Mouse (Mus musculus) liver, adult 2 months (tissue): ENCODE measurements around the gene Med15. TPM values are rescaled to one million over a fixed set of nuclear protein-coding genes. Genes with fewer than 3 reads are reported as not detected.

Experiments used
- DNase-seq: peaks from one replicate; pipeline ENCODE4 v3.0.0-alpha.2; 2011; ENCODE audit warnings: low read depth, low spot score; ENCODE audit errors: extremely low read depth
- H3K27ac ChIP-seq: fragments of 200-500 bp; replicated peaks from 2 replicates; pipeline ENCODE4 v1.5.1; 2012; ENCODE audit warnings: low read depth, mild to moderate bottlenecking, control low read depth, inconsistent platforms, low read length; ENCODE audit not compliant: insufficient read depth
- H3K27me3 ChIP-seq: fragments of 200-500 bp; 2 replicates; pipeline ENCODE4 v1.6.1; 2012; ENCODE audit warnings: mild to moderate bottlenecking, moderate library complexity, low read length, inconsistent platforms; ENCODE audit not compliant: control insufficient read depth, insufficient read depth
- H3K36me3 ChIP-seq: fragments of 200-500 bp; 2 replicates; pipeline ENCODE4 v1.6.1; 2012; ENCODE audit warnings: low read length, inconsistent platforms; ENCODE audit not compliant: control insufficient read depth, insufficient read depth
- H3K4me1 ChIP-seq: fragments of 200-500 bp; 2 replicates; pipeline ENCODE4 v1.6.1; 2011; ENCODE audit warnings: low read length; ENCODE audit not compliant: control insufficient read depth, insufficient read depth
- H3K4me3 ChIP-seq: fragments of 200-500 bp; 2 replicates; pipeline ENCODE4 v1.5.1; 2011; ENCODE audit warnings: low read depth, mild to moderate bottlenecking, control low read depth, low read length, moderate library complexity; ENCODE audit not compliant: insufficient read depth
- H3K79me2 ChIP-seq: fragments of 200-500 bp; 2 replicates; pipeline ENCODE4 v1.6.1; 2012; ENCODE audit warnings: inconsistent platforms, mild to moderate bottlenecking, low read length, moderate library complexity; ENCODE audit not compliant: control insufficient read depth, insufficient read depth
- H3K9ac ChIP-seq: fragments of 200-500 bp; 2 replicates; pipeline ENCODE4 v1.6.1; 2012; ENCODE audit warnings: low read depth, mild to moderate bottlenecking, control low read depth, inconsistent platforms, low read length
- CTCF ChIP-seq: fragments of 200-500 bp; IDR thresholded peaks from 2 replicates; pipeline ENCODE4 v1.5.1; 2011; ENCODE audit warnings: low read depth, low read length, control low read depth
- POLR2A ChIP-seq: fragments of 200-500 bp; IDR thresholded peaks from 2 replicates; pipeline ENCODE4 v1.6.1; 2011; ENCODE audit warnings: low read length, control low read depth; ENCODE audit not compliant: insufficient read depth; ENCODE audit errors: extremely low read depth
- WGBS: fragments of 180-500 bp; shearing (Covaris S2); methylation state at CpG from one replicate; pipeline ENCODE4 v1.1.7; 2018; 5-methylcytosine and 5-hydroxymethylcytosine counted together
- polyA plus RNA-seq: library from polyadenylated mRNA; depleted of rRNA; stranded (reverse); fragments of >200 nt; gene quantifications from 2 replicates; pipeline ENCODE4 v1.2.3, GENCODE M21; 2012
- total RNA-seq: library from RNA; depleted of rRNA; stranded (reverse); fragments of >200 nt; gene quantifications from 2 replicates; pipeline ENCODE4 v1.2.3, GENCODE M21; 2014

Gene Med15
- total and polyA plus RNA-seq, 2 experiments = 14.8 to 49.7 TPM

DNA sequence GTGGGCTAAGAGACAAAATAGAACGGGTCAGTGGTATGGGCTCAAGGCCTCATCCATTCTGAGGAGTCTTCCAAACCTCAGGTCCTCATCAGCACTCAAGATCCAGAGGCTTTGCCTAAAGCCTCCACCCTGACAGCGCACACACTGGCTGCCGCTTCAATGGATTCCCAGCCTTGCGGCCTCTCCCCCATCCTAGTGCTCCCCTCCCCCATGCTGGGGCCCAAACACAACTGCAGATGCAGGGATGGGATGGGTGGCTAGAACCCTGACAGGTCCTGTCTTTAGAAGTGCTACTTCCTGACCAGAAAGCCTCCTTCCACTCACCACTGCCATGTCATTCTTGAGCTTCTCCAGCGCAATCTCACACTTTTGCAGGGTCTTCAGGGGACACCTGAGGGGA lies 79.1 kb downstream of the Med15 start:
- 96% methylated on average over 5 of the region's 5 CpGs for WGBS
- TF ChIP-seq POLR2A (no peak), CTCF (no peak)
- no peak for DNase-seq
- Histone ChIP-seq H3K9ac (no peak overlapping the region), H3K4me1 (peaks cover 4% of the 10 kb centered on the region; the same call in 1 of the 2 replicates), H3K27me3 (no peaks in the 10 kb centered on the region), H3K36me3 (peaks cover 4% of the 10 kb centered on the region; the same call in 1 of the 2 replicates), H3K79me2 (no peaks in the 10 kb centered on the region), H3K4me3 (no peak overlapping the region), H3K27ac (no peak overlapping the region)

DNA sequence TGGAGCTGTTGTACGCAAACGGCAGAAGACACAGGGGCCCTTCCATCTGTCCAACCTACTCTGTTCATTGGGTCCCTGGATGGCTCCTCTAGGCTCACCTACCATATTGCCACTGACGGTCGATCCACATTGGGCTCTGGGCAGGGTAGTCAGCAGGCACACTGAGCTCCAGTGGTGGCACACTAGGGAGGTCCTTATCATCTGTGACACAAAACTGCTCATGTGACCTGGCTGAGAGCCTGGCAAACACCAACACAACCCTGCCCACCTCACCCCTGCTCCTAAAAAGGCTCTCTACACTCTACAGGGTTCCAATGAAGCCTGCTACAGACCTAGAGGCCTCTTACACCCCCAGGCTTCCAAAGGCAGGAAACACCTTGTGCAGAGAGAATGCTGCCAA lies 80.1 kb downstream of the Med15 start:
- no peak for DNase-seq
- peaks cover 4% of the 10 kb centered on the region; the same call in 1 of the 2 replicates for H3K4me1 ChIP-seq
- peaks cover 4% of the 10 kb centered on the region; the same call in 1 of the 2 replicates for H3K36me3 ChIP-seq
- no peak overlapping the region for H3K9ac ChIP-seq
- H3K4me3 ChIP-seq = no peak overlapping the region
- no peaks in the 10 kb centered on the region for H3K79me2 ChIP-seq
- no peak overlapping the region for H3K27ac ChIP-seq
- WGBS = 88% methylated on average over 4 of the region's 4 CpGs
- no peaks in the 10 kb centered on the region for H3K27me3 ChIP-seq
- no peak for TF ChIP-seq CTCF
- TF ChIP-seq POLR2A = no peak

- no peak overlapping the region for H3K4me3 ChIP-seq
- H3K27ac ChIP-seq = no peak overlapping the region
- no peak for TF ChIP-seq CTCF
- TF ChIP-seq POLR2A = no peak
- H3K79me2 ChIP-seq = no peaks in the 10 kb centered on the region
- DNase-seq = no peak
- peaks cover 4% of the 10 kb centered on the region; the same call in 1 of the 2 replicates for H3K36me3 ChIP-seq
- H3K27me3 ChIP-seq = no peaks in the 10 kb centered on the region
- no peak overlapping the region for H3K9ac ChIP-seq
- 96% methylated on average over 1 of the region's 1 CpGs for WGBS
- H3K4me1 ChIP-seq = peaks cover 3% of the 10 kb centered on the region
Observed at GRCm38 (mm10) chr16:17650711-17651110, 82.0 kb downstream of the Med15 start.

DNA sequence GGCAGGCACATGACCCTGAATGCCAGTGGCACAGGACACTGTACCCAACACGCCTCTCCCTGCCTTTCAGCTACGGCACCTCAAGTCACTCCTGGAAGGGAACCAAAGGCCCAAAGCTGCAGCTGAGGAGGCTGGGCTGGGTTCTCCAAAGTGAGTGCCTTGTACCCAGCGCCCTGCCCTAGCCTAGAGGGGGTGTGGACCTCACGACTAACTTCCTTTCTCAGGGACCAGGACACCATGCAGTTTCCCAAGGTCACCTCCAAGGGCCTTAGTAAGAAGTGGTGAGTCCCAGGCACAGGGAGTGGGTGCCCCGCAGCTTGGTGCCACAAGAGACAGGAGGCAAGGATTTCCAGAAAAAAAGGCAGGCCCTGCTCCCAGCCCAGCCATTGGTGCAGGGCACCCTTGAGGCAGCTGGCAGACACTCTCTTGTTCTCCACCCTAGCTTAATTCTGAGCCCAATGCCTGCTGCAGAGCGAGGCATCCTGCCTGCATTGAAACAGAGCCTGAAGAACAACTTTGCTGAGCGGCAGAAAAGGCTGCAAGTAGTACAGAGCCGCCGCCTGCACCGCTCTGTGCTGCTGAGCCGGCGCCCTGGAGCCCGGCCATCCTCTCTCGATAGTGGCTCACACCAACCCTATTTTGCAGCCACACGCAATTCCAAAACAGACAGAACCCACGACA lies 82.6 kb downstream of the Med15 start:
- Histone ChIP-seq H3K4me3 (no peak overlapping the region), H3K27ac (no peak overlapping the region), H3K9ac (no peak overlapping the region), H3K79me2 (no peaks in the 10 kb centered on the region), H3K27me3 (no peaks in the 10 kb centered on the region), H3K4me1 (peaks cover 3% of the 10 kb centered on the region), H3K36me3 (peaks cover 4% of the 10 kb centered on the region; the same call in 1 of the 2 replicates)
- no peak for DNase-seq
- 89% methylated on average over 16 of the region's 16 CpGs for WGBS
- TF ChIP-seq POLR2A (no peak), CTCF (no peak)

GRCm38 (mm10) chr16:17647566-17648340 lies 84.9 kb downstream of the Med15 start:
- Histone ChIP-seq H3K4me1 (peaks cover 3% of the 10 kb centered on the region), H3K4me3 (no peak overlapping the region), H3K36me3 (peaks cover 3% of the 10 kb centered on the region; the same call in 1 of the 2 replicates), H3K27me3 (no peaks in the 10 kb centered on the region), H3K27ac (no peak overlapping the region), H3K79me2 (no peaks in the 10 kb centered on the region), H3K9ac (no peak overlapping the region)
- 93% methylated on average over 10 of the region's 10 CpGs for WGBS
- no peak for TF ChIP-seq POLR2A
- no peak for TF ChIP-seq CTCF
- DNase-seq = no peak

DNA sequence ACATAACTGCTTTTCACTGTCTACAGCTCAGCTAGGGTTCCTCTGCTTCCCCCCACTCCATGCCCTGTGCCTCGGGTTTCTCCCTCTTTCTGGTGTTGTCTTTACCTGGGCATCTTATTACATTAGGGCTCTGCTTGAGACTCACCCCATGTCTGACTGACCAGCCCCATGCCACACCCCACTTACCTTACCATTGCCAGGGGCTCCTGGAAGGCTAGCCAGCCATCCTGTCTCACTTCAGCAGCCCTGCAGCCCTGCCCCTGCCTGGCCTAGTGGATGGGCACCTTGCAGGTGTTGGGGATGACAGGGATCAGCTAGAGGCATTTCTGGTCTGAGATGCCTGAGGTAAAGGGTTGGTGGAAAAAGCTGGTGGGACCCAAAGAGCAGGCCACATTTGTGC lies 85.5 kb downstream of the Med15 start:
- no peak for TF ChIP-seq CTCF
- TF ChIP-seq POLR2A = no peak
- 74% methylated on average over 1 of the region's 1 CpGs for WGBS
- DNase-seq = no peak
- peaks cover 4% of the 10 kb centered on the region; the same call in 1 of the 2 replicates for H3K36me3 ChIP-seq
- H3K9ac ChIP-seq = no peak overlapping the region
- H3K27me3 ChIP-seq = no peaks in the 10 kb centered on the region
- no peak overlapping the region for H3K4me3 ChIP-seq
- H3K4me1 ChIP-seq = peaks cover 3% of the 10 kb centered on the region
- H3K79me2 ChIP-seq = no peaks in the 10 kb centered on the region
- H3K27ac ChIP-seq = no peak overlapping the region
